Mouse (Mus musculus): ENCODE data around the gene Emg1. TPM values are rescaled to one million over a fixed set of nuclear protein-coding genes. Genes with fewer than 3 reads are reported as not detected.
"Not testable (repeated sequence)": the region's sequence is repeated elsewhere in the genome, so short reads cannot be mapped to it uniquely, and the experiment has no call there.

Emg1 gene
- total RNA-seq, 1 experiment, result 344 TPM

DNA sequence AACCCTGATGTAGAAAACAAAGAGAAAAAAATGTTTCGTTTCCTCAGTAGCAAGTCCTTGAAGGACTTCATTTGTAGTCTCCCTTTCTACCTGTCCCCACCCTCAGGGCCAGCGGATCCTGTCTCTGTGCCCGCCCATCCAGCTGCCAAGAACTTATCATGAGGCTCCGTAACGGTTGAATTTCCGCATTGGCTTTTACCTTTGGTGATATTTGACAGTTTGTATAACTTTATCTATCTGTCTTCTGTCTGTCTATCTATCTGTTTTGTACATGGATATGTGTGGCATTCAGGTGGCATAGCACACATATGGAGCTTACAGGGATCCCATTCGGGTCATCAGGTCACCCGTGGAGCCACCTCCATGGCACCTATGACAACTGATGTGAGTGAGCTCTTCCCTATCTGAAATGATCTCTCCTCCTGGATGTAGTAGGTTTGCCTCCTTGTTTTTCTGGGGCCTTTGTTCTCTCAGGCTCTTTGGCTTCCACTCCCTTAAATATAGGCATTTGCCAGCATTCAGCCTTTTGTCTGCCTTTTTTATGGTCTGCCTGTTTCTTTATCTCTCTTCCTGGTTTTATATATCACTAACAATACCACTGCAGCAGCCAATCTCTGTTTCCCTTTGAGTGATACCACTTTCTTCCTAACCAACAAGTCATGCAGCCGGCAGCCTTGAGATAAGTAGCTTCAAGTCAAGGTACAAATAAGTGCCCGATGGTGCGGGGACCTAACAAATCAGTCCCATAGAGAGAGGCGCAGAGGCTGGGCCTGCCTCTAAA lies 26.2 kb downstream of the Emg1 start:
- no peaks in the 10 kb centered on the region for H3K9me3 ChIP-seq (ENCODE audit: control insufficient read depth, insufficient read depth, low read depth, low read length)
- H3K36me3 ChIP-seq (ENCODE audit: control insufficient read depth, insufficient read depth, low read length, poor library complexity, severe bottlenecking), result no peaks in the 10 kb centered on the region; the same call in 1 of the 2 replicates
- peaks cover 0 to 3% of the 10 kb centered on the region in 2 experiments; a peak in 2 of 4 replicates for H3K4me1 ChIP-seq (ENCODE audit: control insufficient read depth in 2 of 2, insufficient read depth in 2 of 2, low read length in 2 of 2, poor library complexity in 1 of 2)
- no peak overlapping the region for H3K9ac ChIP-seq (ENCODE audit: insufficient read depth, low read depth, low read length, poor library complexity, severe bottlenecking)
- H3K27ac ChIP-seq (ENCODE audit: insufficient read depth, low read depth, low read length, poor library complexity, severe bottlenecking), result no peak overlapping the region
- DNase-seq (ENCODE audit: low read depth, low spot score), result no peak
- TF ChIP-seq CHD2 (IDR thresholded peaks at IDR 0.05; ENCODE audit: low read depth, low read length) (no peak), ZC3H11A (IDR thresholded peaks at IDR 0.05; ENCODE audit: borderline replicate concordance, low read depth, low read length) (no peak), MAFK (IDR thresholded peaks at IDR 0.05; ENCODE audit: insufficient read depth, low read depth, low read length) (no peak), HCFC1 (IDR thresholded peaks at IDR 0.05; ENCODE audit: borderline replicate concordance, insufficient read depth, low read length) (no peak), ZNF384 (IDR thresholded peaks at IDR 0.05; ENCODE audit: low read depth, low read length) (no peak)
- H3K4me3 ChIP-seq (ENCODE audit: insufficient read depth in 1 of 2, low read depth in 1 of 2, low read length in 2 of 2, poor library complexity in 1 of 2, severe bottlenecking in 1 of 2), result no peak overlapping the region
- in situ Hi-C loops (cut with MboI; ENCODE audit: low sequenced_read_pairs in 2 of 2, unreplicated experiment in 2 of 2), result no loop called here

DNA sequence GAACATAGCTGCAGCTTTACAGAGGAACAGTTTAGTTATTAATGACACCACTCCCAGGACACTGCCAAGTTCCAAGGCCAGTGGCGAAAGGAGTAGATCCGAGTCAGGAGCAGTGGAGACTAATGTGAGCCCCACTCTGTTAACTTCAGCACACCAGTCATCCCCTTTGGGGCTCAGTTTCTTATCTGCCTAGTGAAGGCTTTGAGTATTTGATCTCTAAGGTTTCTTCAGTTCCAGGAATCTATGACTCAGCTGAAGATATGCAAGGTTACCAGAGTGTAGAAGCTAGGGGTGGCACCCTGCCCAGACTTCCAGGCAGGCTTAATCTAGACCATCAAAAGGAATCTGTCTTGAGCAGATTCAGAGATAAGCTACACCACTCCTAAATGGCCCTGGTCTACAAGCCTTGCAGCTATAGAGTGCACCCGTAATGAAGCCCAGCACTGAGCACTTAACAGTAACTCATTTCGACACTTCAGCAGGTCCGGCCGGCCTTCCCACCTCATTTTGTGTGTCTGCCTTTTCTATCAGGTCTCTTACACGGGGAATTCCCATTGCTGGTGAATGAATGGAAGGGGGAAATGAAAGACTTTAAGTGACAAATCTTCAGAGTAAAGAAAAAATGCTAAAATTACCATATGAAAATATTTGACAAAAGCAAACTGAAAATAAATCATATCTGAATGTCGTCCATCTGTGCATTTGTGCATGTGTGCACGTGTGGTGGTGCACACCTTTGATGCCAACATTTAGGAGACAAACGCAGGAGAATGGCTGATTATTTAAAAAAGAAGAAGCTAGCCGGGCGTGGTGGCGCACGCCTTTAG lies 28.2 kb downstream of the Emg1 start:
- TF ChIP-seq ZNF384 (IDR thresholded peaks at IDR 0.05; ENCODE audit: low read depth, low read length), result no peak
- no peak for TF ChIP-seq HCFC1 (IDR thresholded peaks at IDR 0.05; ENCODE audit: borderline replicate concordance, insufficient read depth, low read length)
- no peak for TF ChIP-seq CHD2 (IDR thresholded peaks at IDR 0.05; ENCODE audit: low read depth, low read length)
- TF ChIP-seq ZC3H11A (IDR thresholded peaks at IDR 0.05; ENCODE audit: borderline replicate concordance, low read depth, low read length), result no peak
- no peak for TF ChIP-seq MAFK (IDR thresholded peaks at IDR 0.05; ENCODE audit: insufficient read depth, low read depth, low read length)
- no peak overlapping the region for H3K4me3 ChIP-seq (ENCODE audit: insufficient read depth in 1 of 2, low read depth in 1 of 2, low read length in 2 of 2, poor library complexity in 1 of 2, severe bottlenecking in 1 of 2)
- peaks cover 0 to 3% of the 10 kb centered on the region in 2 experiments; a peak in 2 of 4 replicates for H3K4me1 ChIP-seq (ENCODE audit: control insufficient read depth in 2 of 2, insufficient read depth in 2 of 2, low read length in 2 of 2, poor library complexity in 1 of 2)
- no peak overlapping the region for H3K9ac ChIP-seq (ENCODE audit: insufficient read depth, low read depth, low read length, poor library complexity, severe bottlenecking)
- in situ Hi-C loops (cut with MboI; ENCODE audit: low sequenced_read_pairs in 2 of 2, unreplicated experiment in 2 of 2), result no loop called here
- H3K9me3 ChIP-seq (ENCODE audit: control insufficient read depth, insufficient read depth, low read depth, low read length), result no peaks in the 10 kb centered on the region
- H3K27ac ChIP-seq (ENCODE audit: insufficient read depth, low read depth, low read length, poor library complexity, severe bottlenecking), result no peak overlapping the region
- no peaks in the 10 kb centered on the region; the same call in 1 of the 2 replicates for H3K36me3 ChIP-seq (ENCODE audit: control insufficient read depth, insufficient read depth, low read length, poor library complexity, severe bottlenecking)
- no peak for DNase-seq (ENCODE audit: low read depth, low spot score)

DNA sequence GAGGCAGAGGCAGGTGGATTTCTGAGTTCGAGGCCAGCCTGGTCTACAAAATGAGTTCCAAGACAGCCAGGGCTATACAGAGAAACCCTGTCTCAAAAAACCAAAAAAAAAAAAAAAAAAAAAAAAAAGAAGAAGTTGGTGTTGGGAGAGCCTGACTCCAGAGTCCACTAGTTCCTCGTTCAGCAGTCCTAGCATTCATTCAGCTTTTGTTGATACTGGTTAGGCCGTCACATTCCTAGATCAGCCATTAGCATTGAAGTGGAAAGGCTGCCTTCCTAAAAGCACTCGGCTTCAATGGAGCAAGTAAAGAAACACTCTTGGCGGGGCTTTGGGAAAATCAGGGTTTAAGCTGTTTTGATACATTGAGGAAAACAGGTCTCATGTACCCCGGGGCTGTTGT lies 29.7 kb downstream of the Emg1 start:
- not testable (repeated sequence) for H3K27ac ChIP-seq (ENCODE audit: insufficient read depth, low read depth, low read length, poor library complexity, severe bottlenecking)

DNA sequence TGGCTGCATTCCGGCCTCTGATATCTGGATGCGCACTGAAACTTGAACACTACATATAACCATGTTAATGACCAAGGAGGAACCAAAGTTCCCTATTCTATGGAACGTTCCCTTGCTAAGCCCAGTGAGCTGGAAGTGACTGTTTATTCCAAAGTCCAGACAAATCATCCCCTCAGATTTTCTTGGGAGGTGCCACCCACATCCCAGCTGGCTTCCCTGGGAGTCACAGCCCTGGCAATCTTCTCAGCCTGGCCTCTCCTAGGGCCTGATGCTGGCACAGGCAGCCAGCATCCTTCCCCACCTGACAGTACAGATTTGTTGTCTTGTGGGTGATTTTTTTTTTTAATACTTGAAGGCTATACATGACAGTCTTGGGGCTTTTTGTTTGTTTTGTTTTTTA lies 32.5 kb downstream of the Emg1 start:
- Histone ChIP-seq H3K36me3 (ENCODE audit: control insufficient read depth, insufficient read depth, low read length, poor library complexity, severe bottlenecking) (peaks cover 5% of the 10 kb centered on the region; the same call in 1 of the 2 replicates), H3K4me3 (ENCODE audit: insufficient read depth in 1 of 2, low read depth in 1 of 2, low read length in 2 of 2, poor library complexity in 1 of 2, severe bottlenecking in 1 of 2) (no peak overlapping the region), H3K9me3 (ENCODE audit: control insufficient read depth, insufficient read depth, low read depth, low read length) (no peaks in the 10 kb centered on the region), H3K9ac (ENCODE audit: insufficient read depth, low read depth, low read length, poor library complexity, severe bottlenecking) (no peak overlapping the region), H3K27ac (ENCODE audit: insufficient read depth, low read depth, low read length, poor library complexity, severe bottlenecking) (no peak overlapping the region), H3K4me1 (ENCODE audit: control insufficient read depth in 2 of 2, insufficient read depth in 2 of 2, low read length in 2 of 2, poor library complexity in 1 of 2) (peaks cover 3 to 5% of the 10 kb centered on the region in 2 experiments)
- DNase-seq (ENCODE audit: low read depth, low spot score), result no peak
- in situ Hi-C loops (cut with MboI; ENCODE audit: low sequenced_read_pairs in 2 of 2, unreplicated experiment in 2 of 2), result no loop called here
- TF ChIP-seq MAFK (IDR thresholded peaks at IDR 0.05; ENCODE audit: insufficient read depth, low read depth, low read length) (no peak), ZNF384 (IDR thresholded peaks at IDR 0.05; ENCODE audit: low read depth, low read length) (no peak)

More for the DNA sequence above, 29.7 kb downstream of the Emg1 start:
- DNase-seq (ENCODE audit: low read depth, low spot score); H3K4me1 ChIP-seq (ENCODE audit: control insufficient read depth in 2 of 2, insufficient read depth in 2 of 2, low read length in 2 of 2, poor library complexity in 1 of 2); in situ Hi-C loops (cut with MboI; ENCODE audit: low sequenced_read_pairs in 2 of 2, unreplicated experiment in 2 of 2); H3K9me3 ChIP-seq (ENCODE audit: control insufficient read depth, insufficient read depth, low read depth, low read length); H3K9ac ChIP-seq (ENCODE audit: insufficient read depth, low read depth, low read length, poor library complexity, severe bottlenecking); H3K36me3 ChIP-seq (ENCODE audit: control insufficient read depth, insufficient read depth, low read length, poor library complexity, severe bottlenecking); H3K4me3 ChIP-seq (ENCODE audit: insufficient read depth in 1 of 2, low read depth in 1 of 2, low read length in 2 of 2, poor library complexity in 1 of 2, severe bottlenecking in 1 of 2): not testable (repeated sequence)

Data from ES-E14 (cell line).